ENCODE assay signal across 8 mouse cellular contexts in genomic region chr11:120800061-120800904, GRCm38 (mm10). TPM values are rescaled to one million over a fixed set of nuclear protein-coding genes. Genes with fewer than 3 reads are reported as not detected.
DNase-seq lines count a peak whose midpoint lies in the region; ATAC-seq and TF ChIP-seq lines count a peak whose summit lies in the region.

No protein-coding gene starts in this region.

- intact Hi-C loops in left cerebral cortex, adult 2 months (cut with DNase I) = loop anchor here (1.0 to 2.0 kb wide), 2 partner anchors 23 to 80 kb away; no protein-coding TSS in a partner anchor

- H3K27me3 ChIP-seq in hindbrain, postnatal 0 days (ENCODE audit: insufficient read depth, low read length) = no peaks in the 10 kb centered on the region
- no peaks in the 10 kb centered on the region for H3K27me3 ChIP-seq in megakaryocyte, embryonic 14.5 days (replicated peaks)

- H3K36me3 ChIP-seq in hindbrain, postnatal 0 days (ENCODE audit: insufficient read depth, low read length) = no peaks in the 10 kb centered on the region
- H3K36me3 ChIP-seq in megakaryocyte, embryonic 14.5 days (replicated peaks; ENCODE audit: low read length) = peaks cover 7% of the 10 kb centered on the region

- DNase-seq in gastrocnemius, adult 8-10 months (ENCODE audit: low spot score in 2 of 2) = peak; percentile 80 to 84
- peak; percentile 92 for DNase-seq in hindbrain, postnatal 0 days (ENCODE audit: low spot score)
- DNase-seq in left cerebral cortex, adult 2 months (ENCODE audit: extremely low spot score in 1 of 2, low spot score in 2 of 2) = peak; percentile 79 to 85
- peak; percentile 89 to 90 for DNase-seq in right cerebral cortex, adult 2 months (ENCODE audit: low spot score in 2 of 2)
- DNase-seq in urinary bladder, postnatal 10 days (ENCODE audit: low spot score) = peak; percentile 73

- 13% methylated on average over 10 of the region's 10 CpGs for WGBS in hindbrain, postnatal 0 days

- H3K27ac ChIP-seq in cortical plate, adult 2 months (ENCODE audit: insufficient read depth, low read length) = peak overlapping the region; percentile 24; the same call in 1 of the 2 replicates
- H3K27ac ChIP-seq in hindbrain, postnatal 0 days = peak overlapping the region; percentile 22; the same call in 1 of the 2 replicates
- peak overlapping the region; percentile 69 for H3K27ac ChIP-seq in left cerebral cortex, adult 2 months

- no peaks in the 10 kb centered on the region for H3K9me3 ChIP-seq in hindbrain, postnatal 0 days (ENCODE audit: low read length)
- no peaks in the 10 kb centered on the region for H3K9me3 ChIP-seq in megakaryocyte, embryonic 14.5 days

- peaks cover 2% of the 10 kb centered on the region; the same call in 1 of the 2 replicates for H3K4me1 ChIP-seq in cortical plate, adult 2 months (ENCODE audit: control insufficient read depth, insufficient read depth, low read length)
- peaks cover 5% of the 10 kb centered on the region for H3K4me1 ChIP-seq in hindbrain, postnatal 0 days (ENCODE audit: insufficient read depth, low read length)
- peaks cover 51% of the 10 kb centered on the region for H3K4me1 ChIP-seq in megakaryocyte, embryonic 14.5 days

- peak; percentile 79 for TF ChIP-seq CTCF in cortical plate, adult 2 months (IDR thresholded peaks at IDR 0.05; ENCODE audit: extremely low read depth, insufficient read depth, low read length)
- TF ChIP-seq CTCF in hindbrain, postnatal 0 days (IDR thresholded peaks at IDR 0.05; ENCODE audit: low read depth) = peak; percentile 94
- peak; percentile 95 for TF ChIP-seq CTCF in left cerebral cortex, adult 2 months (IDR thresholded peaks at IDR 0.05)

- no peak for TF ChIP-seq POLR2A in cortical plate, adult 2 months (IDR thresholded peaks at IDR 0.05; ENCODE audit: extremely low read depth, insufficient read depth, low read length)

- H3K4me3 ChIP-seq in cortical plate, adult 2 months (ENCODE audit: insufficient read depth, low read length) = no peak overlapping the region
- no peak overlapping the region for H3K4me3 ChIP-seq in hindbrain, postnatal 0 days (ENCODE audit: low read length)
- no peak overlapping the region for H3K4me3 ChIP-seq in left cerebral cortex, adult 2 months
- peak overlapping the region; percentile 82 for H3K4me3 ChIP-seq in megakaryocyte, embryonic 14.5 days (replicated peaks)

- 0 out of 2 replicates have a peak overlapping the region, but pooled peaks have one; percentile 18 for H3K4me2 ChIP-seq in hindbrain, postnatal 0 days (ENCODE audit: low read depth, low read length)

- H3K9ac ChIP-seq in hindbrain, postnatal 0 days (replicated peaks; ENCODE audit: low read length) = no peak overlapping the region

- peak; percentile 52 for ATAC-seq in activated CD4-positive, CD25-positive, alpha-beta regulatory T cell, adult 4 months
- ATAC-seq in hindbrain, postnatal 0 days = peak; percentile 79

RNA-seq across cellular contexts. Expression of gene Dus1l, which starts 4.1 kb away (rescaled TPM):
- 10 to 100 TPM; 30.9 to 31.9 TPM for polyA plus RNA-seq in activated CD4-positive, CD25-positive, alpha-beta regulatory T cell, adult 4 months (2017; shearing (Covaris generic))
- 49.8 and 51.3 TPM in 2 replicates for polyA plus RNA-seq in cortical plate, adult 2 months (2012; rRNA removed)
- total RNA-seq in gastrocnemius, adult 8-10 months (2022) = 10 to 100 TPM; 29.0 to 36.8 (median 35.0) TPM
- total RNA-seq in hindbrain, postnatal 0 days (2014; rRNA removed) = 36.3 and 48.5 TPM in 2 replicates
- polyA plus RNA-seq in hindbrain, postnatal 0 days (2015; fragmentation: Nextera tagmentation; extraction: Ambion mirVana) = 40.4 and 42.2 TPM in 2 replicates
- 10 to 100 TPM; 45.8 to 47.6 TPM for total RNA-seq in left cerebral cortex, adult 2 months (2021)
- polyA plus RNA-seq in megakaryocyte, embryonic 14.5 days (2012; ENCODE audit: insufficient read depth, low replicate concordance) = 29.4 and 74.3 TPM in 2 replicates

RNA-seq across cellular contexts. Expression of gene Gps1, which starts 16.2 kb away (rescaled TPM):
- 100 to 1,000 TPM; 118 to 137 TPM for polyA plus RNA-seq in activated CD4-positive, CD25-positive, alpha-beta regulatory T cell, adult 4 months (2017; shearing (Covaris generic))
- 223 and 224 TPM in 2 replicates for polyA plus RNA-seq in cortical plate, adult 2 months (2012; rRNA removed)
- 10 to 100 TPM; 65.4 to 71.6 (median 69.3) TPM for total RNA-seq in gastrocnemius, adult 8-10 months (2022)
- total RNA-seq in hindbrain, postnatal 0 days (2014; rRNA removed) = 304 and 314 TPM in 2 replicates
- polyA plus RNA-seq in hindbrain, postnatal 0 days (2015; fragmentation: Nextera tagmentation; extraction: Ambion mirVana) = 234 and 242 TPM in 2 replicates
- 100 to 1,000 TPM; 139 to 145 TPM for total RNA-seq in left cerebral cortex, adult 2 months (2021)
- polyA plus RNA-seq in megakaryocyte, embryonic 14.5 days (2012; ENCODE audit: insufficient read depth, low replicate concordance) = 13.8 and 27.0 TPM in 2 replicates

RNA-seq across cellular contexts. Expression of gene Rfng, which starts 16.3 kb away (rescaled TPM):
- polyA plus RNA-seq in activated CD4-positive, CD25-positive, alpha-beta regulatory T cell, adult 4 months (2017; shearing (Covaris generic)) = 1 to 10 TPM; 3.5 to 4.9 TPM
- 98.9 and 103 TPM in 2 replicates for polyA plus RNA-seq in cortical plate, adult 2 months (2012; rRNA removed)
- total RNA-seq in gastrocnemius, adult 8-10 months (2022) = 10 to 100 TPM; 10.8 to 13.6 (median 13.1) TPM
- 93.6 and 97.0 TPM in 2 replicates for total RNA-seq in hindbrain, postnatal 0 days (2014; rRNA removed)
- polyA plus RNA-seq in hindbrain, postnatal 0 days (2015; fragmentation: Nextera tagmentation; extraction: Ambion mirVana) = 94.6 and 107 TPM in 2 replicates
- 10 to 100 TPM; 60.7 to 63.2 TPM for total RNA-seq in left cerebral cortex, adult 2 months (2021)
- 26.0 and 43.8 TPM in 2 replicates for polyA plus RNA-seq in megakaryocyte, embryonic 14.5 days (2012; ENCODE audit: insufficient read depth, low replicate concordance)

RNA-seq across cellular contexts. Expression of gene Fasn, which starts 24.1 kb away (rescaled TPM):
- polyA plus RNA-seq in activated CD4-positive, CD25-positive, alpha-beta regulatory T cell, adult 4 months (2017; shearing (Covaris generic)) = 10 to 100 TPM; 28.8 to 40.3 TPM
- polyA plus RNA-seq in cortical plate, adult 2 months (2012; rRNA removed) = 219 and 242 TPM in 2 replicates
- total RNA-seq in gastrocnemius, adult 8-10 months (2022) = 10 to 100 TPM in 2 of 4 experiments, 1 to 10 TPM in 2; 8.4 to 12.2 (median 9.4) TPM
- total RNA-seq in hindbrain, postnatal 0 days (2014; rRNA removed) = 474 and 499 TPM in 2 replicates
- 48.9 and 54.4 TPM in 2 replicates for polyA plus RNA-seq in hindbrain, postnatal 0 days (2015; fragmentation: Nextera tagmentation; extraction: Ambion mirVana)
- 100 to 1,000 TPM; 177 to 197 TPM for total RNA-seq in left cerebral cortex, adult 2 months (2021)
- polyA plus RNA-seq in megakaryocyte, embryonic 14.5 days (2012; ENCODE audit: insufficient read depth, low replicate concordance) = 328 and 589 TPM in 2 replicates

RNA-seq across cellular contexts. Expression of gene Hmga1b, which starts 37.7 kb away (rescaled TPM):
- 10 to 100 TPM; 35.6 to 69.1 TPM for polyA plus RNA-seq in activated CD4-positive, CD25-positive, alpha-beta regulatory T cell, adult 4 months (2017; shearing (Covaris generic))
- 1.4 and 2.8 TPM in 2 replicates for polyA plus RNA-seq in cortical plate, adult 2 months (2012; rRNA removed)
- total RNA-seq in gastrocnemius, adult 8-10 months (2022) = 10 to 100 TPM; 14.8 to 40.9 (median 19.1) TPM
- total RNA-seq in hindbrain, postnatal 0 days (2014; rRNA removed) = 0.42 and 1.3 TPM in 2 replicates
- polyA plus RNA-seq in hindbrain, postnatal 0 days (2015; fragmentation: Nextera tagmentation; extraction: Ambion mirVana) = 1.9 and 2.5 TPM in 2 replicates
- 10 to 100 TPM; 27.5 to 57.3 TPM for total RNA-seq in left cerebral cortex, adult 2 months (2021)
- 601 and 1,141 TPM in 2 replicates for polyA plus RNA-seq in megakaryocyte, embryonic 14.5 days (2012; ENCODE audit: insufficient read depth, low replicate concordance)
